Mouse (Mus musculus) olfactory bulb, adult 2 months (tissue): ENCODE measurements around the gene Gm6526.
"Not testable (repeated sequence)": the region's sequence is repeated elsewhere in the genome, so short reads cannot be mapped to it uniquely, and the experiment has no call there.

ENCODE experiments used
- CTCF ChIP-seq: fragments of 200-500 bp; IDR thresholded peaks from 2 replicates; pipeline ENCODE4 v1.5.1; 2012; ENCODE audit warnings: low read depth, mild to moderate bottlenecking, low read length, moderate library complexity; ENCODE audit not compliant: insufficient read depth
- POLR2A ChIP-seq: fragments of 200-500 bp; IDR thresholded peaks from 2 replicates; pipeline ENCODE4 v1.6.1; 2012; ENCODE audit warnings: mild to moderate bottlenecking, low read depth, low read length, moderate library complexity; ENCODE audit not compliant: insufficient read depth

DNA sequence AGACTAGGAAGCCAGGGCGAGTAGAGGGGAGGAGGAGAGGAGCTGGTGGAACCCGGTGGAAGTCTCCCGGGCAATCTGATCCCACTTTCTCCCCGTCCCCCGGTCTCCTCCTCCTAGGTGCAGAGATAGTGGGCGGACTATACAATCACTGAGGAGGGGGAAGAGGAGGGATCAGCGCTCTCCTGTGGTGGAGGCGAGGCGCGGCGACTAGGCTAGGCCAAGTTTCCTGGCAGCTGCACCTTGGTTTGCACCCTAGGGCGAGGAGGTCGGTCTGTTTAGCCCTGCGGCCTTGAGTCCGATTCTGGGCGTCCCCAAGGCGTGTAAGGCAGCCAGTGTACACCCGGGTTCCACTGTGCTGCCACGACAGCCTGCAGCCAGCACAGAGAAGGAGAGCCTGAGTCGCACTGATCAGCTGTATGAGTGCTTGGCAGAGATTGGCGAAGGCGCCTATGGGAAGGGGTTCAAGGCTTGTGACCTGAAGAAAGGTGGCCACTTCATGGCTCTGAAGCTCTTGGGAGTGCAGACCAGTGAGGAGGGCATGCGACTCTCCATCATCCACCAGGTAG is 49.3 kb downstream of the Gm6526 start:
- not testable (repeated sequence) for TF ChIP-seq CTCF, POLR2A
